Mouse (Mus musculus) olfactory bulb, adult 2 months (tissue): ENCODE data around the gene Gapdh. TPM values are rescaled to one million over a fixed set of nuclear protein-coding genes. Genes with fewer than 3 reads are reported as not detected.

Experiments used
- H3K27ac ChIP-seq: fragments of 200-500 bp; 2 replicates; pipeline ENCODE4 v1.5.1; 2012; ENCODE audit warnings: low read depth, low read length; ENCODE audit not compliant: insufficient read depth
- H3K4me1 ChIP-seq: fragments of 200-500 bp; 2 replicates; pipeline ENCODE4 v1.6.1; 2012; ENCODE audit warnings: low read length; ENCODE audit not compliant: control insufficient read depth, insufficient read depth
- H3K4me3 ChIP-seq: fragments of 200-500 bp; 2 replicates; pipeline ENCODE4 v1.5.1; 2012; ENCODE audit warnings: mild to moderate bottlenecking, low read depth, low read length, moderate library complexity; ENCODE audit not compliant: insufficient read depth
- CTCF ChIP-seq: fragments of 200-500 bp; IDR thresholded peaks from 2 replicates; pipeline ENCODE4 v1.5.1; 2012; ENCODE audit warnings: low read depth, mild to moderate bottlenecking, low read length, moderate library complexity; ENCODE audit not compliant: insufficient read depth
- POLR2A ChIP-seq: fragments of 200-500 bp; IDR thresholded peaks from 2 replicates; pipeline ENCODE4 v1.6.1; 2012; ENCODE audit warnings: mild to moderate bottlenecking, low read depth, low read length, moderate library complexity; ENCODE audit not compliant: insufficient read depth
- WGBS: fragments of 180-500 bp; shearing (Covaris S2); methylation state at CpG from one replicate; pipeline ENCODE4 v1.1.7; 2018; 5-methylcytosine and 5-hydroxymethylcytosine counted together
- polyA plus RNA-seq: library from polyadenylated mRNA; stranded (reverse); fragments of >200 nt; gene quantifications from 2 replicates; pipeline ENCODE4 v1.2.4, GENCODE M21; 2012; ENCODE audit warnings: low replicate concordance; ENCODE audit not compliant: missing spikeins, insufficient read depth, insufficient read length

Gene Gapdh
- polyA plus RNA-seq, 1 experiment: not detected

GRCm38 (mm10) chr6:125153018-125153389, 13.3 kb downstream of the Gapdh start:
- peaks cover 41% of the 10 kb centered on the region for H3K4me1 ChIP-seq
- no peak overlapping the region for H3K27ac ChIP-seq
- no peak for TF ChIP-seq CTCF
- no peak for TF ChIP-seq POLR2A
- WGBS: 84% methylated on average over 5 of the region's 5 CpGs
- H3K4me3 ChIP-seq: no peak overlapping the region

DNA sequence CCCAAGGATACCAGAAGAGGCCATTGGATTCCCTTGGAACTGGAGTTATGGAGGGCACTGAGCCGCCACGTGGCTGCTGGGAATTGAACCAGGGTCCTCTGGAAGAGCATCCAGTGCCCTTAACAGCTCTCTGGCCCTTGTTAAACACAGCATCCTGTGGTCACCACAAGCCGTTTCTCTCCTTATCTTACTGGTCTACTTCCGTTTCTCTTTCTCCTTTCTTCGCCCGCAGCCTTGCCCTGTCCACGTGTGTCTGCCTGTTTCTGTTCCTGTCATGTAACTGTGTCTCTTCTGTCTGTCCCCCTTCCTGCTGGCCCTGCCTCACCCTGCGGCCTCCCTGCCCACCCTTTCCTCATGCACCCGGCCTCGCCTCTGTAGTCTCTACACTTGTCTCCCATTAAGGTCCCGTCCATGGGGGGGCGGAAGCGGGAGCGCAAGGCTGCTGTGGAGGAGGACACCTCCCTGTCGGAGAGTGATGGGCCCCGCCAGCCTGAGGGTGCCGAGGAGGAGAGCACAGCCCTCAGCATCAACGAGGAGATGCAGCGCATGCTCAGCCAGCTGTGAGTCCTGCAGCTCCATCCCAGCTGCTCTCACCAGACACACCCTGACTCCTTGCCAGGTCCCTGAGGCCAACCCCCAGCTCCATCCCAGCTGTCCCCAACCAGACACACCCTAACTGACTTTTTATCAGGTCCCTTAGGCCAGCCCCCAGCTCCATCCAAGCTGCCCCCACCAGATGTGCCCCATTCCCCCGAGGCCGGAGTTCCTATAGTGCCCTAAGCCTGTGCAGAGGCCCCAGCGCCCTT, 13.9 kb downstream of the Gapdh start:
- Histone ChIP-seq H3K4me3 (no peak overlapping the region), H3K4me1 (peaks cover 44% of the 10 kb centered on the region), H3K27ac (no peak overlapping the region)
- 62% methylated on average over 22 of the region's 22 CpGs for WGBS
- TF ChIP-seq CTCF: no peak
- TF ChIP-seq POLR2A: no peak

DNA sequence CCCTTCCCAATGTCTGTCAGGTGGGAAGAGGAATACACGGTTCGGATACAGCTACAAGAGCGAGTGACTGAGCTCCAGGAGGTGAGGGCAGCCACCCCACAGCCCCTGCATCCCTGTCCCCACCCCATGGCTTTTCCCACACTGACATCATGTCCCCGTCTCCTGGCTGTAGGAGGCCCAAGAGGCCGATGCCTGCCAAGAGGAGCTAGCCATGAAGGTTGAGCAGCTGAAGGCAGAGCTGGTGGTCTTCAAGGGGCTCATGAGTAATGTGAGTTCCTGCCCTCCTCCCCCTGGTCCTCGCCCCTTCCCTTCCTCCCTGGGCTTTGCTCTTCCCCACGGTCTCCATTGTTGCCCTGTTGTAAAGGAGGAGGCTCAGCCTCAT, 16.7 kb downstream of the Gapdh start:
- H3K4me3 ChIP-seq: peak overlapping the region; percentile 27
- WGBS: 45% methylated on average over 7 of the region's 7 CpGs
- peak overlapping the region; percentile 84 for H3K27ac ChIP-seq
- peaks cover 54% of the 10 kb centered on the region for H3K4me1 ChIP-seq
- TF ChIP-seq CTCF (no peak), POLR2A (no peak)

GRCm38 (mm10) chr6:125148926-125149568, 17.2 kb downstream of the Gapdh start:
- peaks cover 54% of the 10 kb centered on the region for H3K4me1 ChIP-seq
- no peak for TF ChIP-seq CTCF
- no peak for TF ChIP-seq POLR2A
- 16% methylated on average over 16 of the region's 16 CpGs for WGBS
- H3K27ac ChIP-seq: peak overlapping the region; percentile 84
- H3K4me3 ChIP-seq: peak overlapping the region; percentile 27

DNA sequence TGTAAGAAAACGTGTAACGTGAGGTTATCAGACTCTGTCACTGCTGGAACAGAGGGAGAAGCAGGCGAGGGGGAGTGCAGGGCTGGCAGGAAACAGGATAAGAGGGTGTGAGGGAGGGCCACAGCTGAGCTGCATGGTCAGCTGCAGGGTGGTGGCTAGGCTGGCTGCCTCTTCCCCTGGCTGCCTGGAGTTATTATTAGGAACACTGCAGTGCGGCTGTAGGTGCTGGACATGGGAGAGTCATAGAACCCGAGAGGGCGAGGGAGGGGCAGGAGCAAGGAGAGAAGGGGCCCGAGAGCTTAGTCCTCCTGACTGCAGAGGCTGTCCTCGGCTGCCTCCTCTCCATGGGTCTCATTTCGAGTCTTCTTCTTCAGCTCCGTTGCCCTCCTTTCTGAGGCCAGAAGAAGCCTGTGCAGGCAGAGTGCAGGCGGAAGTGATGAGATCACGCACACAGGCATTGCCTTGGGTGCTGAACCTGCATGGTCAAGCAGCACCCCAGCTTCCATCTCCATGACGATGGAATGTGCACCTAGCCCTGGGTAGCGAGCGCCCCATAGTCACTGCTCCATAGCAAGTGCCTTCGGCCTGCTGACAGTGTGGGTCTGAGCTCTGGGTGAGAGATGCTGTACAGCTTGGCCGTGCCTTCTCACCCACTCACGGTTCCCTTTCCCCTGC, 17.9 kb downstream of the Gapdh start:
- TF ChIP-seq CTCF (no peak), POLR2A (no peak)
- Histone ChIP-seq H3K4me3 (peak overlapping the region; percentile 27), H3K27ac (peak overlapping the region; percentile 84), H3K4me1 (peaks cover 53% of the 10 kb centered on the region)
- WGBS: 20% methylated on average over 18 of the region's 18 CpGs

DNA sequence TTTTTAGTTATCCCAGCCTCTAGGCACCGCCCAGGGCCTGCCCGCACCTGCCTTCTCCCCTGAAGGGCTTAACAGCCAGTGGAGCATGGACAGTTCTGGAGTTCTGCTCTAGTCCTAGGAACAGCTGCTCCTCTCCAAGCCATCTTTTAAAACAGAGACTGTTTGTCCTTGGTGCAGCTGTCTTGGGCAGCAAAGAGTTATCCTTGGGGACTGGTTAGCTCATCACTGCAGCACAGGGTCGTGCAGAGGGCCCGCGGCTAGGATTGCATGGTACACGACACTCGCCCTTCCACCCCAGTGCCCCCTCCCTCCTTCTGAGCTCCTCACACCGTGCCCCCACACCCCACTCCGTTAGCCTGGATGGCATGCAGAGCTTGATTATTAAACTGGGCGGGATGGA, 18.9 kb downstream of the Gapdh start:
- 38% methylated on average over 10 of the region's 10 CpGs for WGBS
- TF ChIP-seq CTCF: no peak
- no peak for TF ChIP-seq POLR2A
- peaks cover 43% of the 10 kb centered on the region for H3K4me1 ChIP-seq
- peak overlapping the region; percentile 70 for H3K4me3 ChIP-seq
- peak overlapping the region; percentile 84 for H3K27ac ChIP-seq

- H3K4me1 ChIP-seq: peaks cover 40% of the 10 kb centered on the region
- H3K27ac ChIP-seq: peak overlapping the region; percentile 84
- WGBS: 41% methylated on average over 4 of the region's 4 CpGs
- TF ChIP-seq CTCF: no peak
- no peak for TF ChIP-seq POLR2A
- H3K4me3 ChIP-seq: peak overlapping the region; percentile 70
Measured at GRCm38 (mm10) chr6:125146797-125147196, 19.5 kb downstream of the Gapdh start.

GRCm38 (mm10) chr6:125146148-125146547, 20.1 kb downstream of the Gapdh start:
- Histone ChIP-seq H3K4me3 (peak overlapping the region; percentile 70), H3K4me1 (peaks cover 36% of the 10 kb centered on the region), H3K27ac (peak overlapping the region; percentile 39; the same call in 1 of the 2 replicates)
- TF ChIP-seq CTCF (no peak), POLR2A (no peak)
- 17% methylated on average over 7 of the region's 7 CpGs for WGBS

DNA sequence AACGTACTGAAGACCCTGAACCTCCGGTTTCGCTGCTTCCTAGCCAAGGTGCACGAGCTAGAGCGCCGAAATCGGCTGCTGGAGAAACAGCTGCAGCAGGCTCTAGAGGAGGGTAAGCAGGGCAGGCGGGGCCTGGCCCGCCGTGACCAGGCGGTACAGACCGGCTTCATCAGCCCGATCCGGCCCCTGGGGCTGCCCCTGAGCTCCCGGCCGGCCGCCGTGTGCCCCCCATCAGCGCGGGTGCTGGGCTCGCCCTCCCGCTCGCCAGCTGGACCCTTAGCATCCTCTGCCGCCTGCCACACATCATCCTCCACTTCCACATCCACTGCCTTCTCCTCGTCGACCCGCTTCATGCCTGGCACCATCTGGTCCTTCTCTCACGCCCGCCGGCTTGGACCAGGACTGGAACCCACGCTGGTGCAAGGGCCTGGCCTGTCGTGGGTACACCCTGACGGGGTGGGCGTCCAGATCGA, 20.8 kb downstream of the Gapdh start:
- TF ChIP-seq POLR2A (no peak), CTCF (0 out of 2 replicates have a peak, but pooled peaks have one; percentile 6)
- Histone ChIP-seq H3K4me3 (peak overlapping the region; percentile 70), H3K27ac (peak overlapping the region; percentile 79), H3K4me1 (peaks cover 36% of the 10 kb centered on the region)
- WGBS: under 1% methylated on average over 35 of the region's 35 CpGs
